Mouse (Mus musculus): Measurements from ENCODE around the gene Prmt2.

DNA sequence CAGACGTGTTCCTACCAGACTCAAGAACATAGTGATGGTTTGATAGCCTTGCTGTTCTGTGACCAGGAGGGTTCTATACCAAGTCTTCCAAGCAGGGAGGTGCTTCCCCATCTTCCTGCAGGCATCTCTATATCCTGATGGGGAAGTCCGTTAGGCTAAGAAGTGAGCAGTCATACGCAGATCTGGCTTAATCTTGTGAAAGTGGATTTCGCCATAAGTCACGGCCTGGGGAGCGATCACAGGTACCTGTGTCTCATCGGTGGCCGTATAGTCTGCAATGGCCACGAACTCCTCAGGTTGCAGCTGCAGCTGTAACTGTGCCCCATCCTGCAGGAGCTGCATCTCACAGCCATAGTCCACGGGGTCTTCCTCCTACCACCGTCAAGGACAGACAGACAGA is 11.7 kb downstream of the Prmt2 start:
- TF ChIP-seq EP300 (IDR thresholded peaks at IDR 0.05) (no peak), CTCF (IDR thresholded peaks at IDR 0.05) (no peak)
